Mouse (Mus musculus) c-Kit-positive CD71-positive TER-119-positive erythroid progenitor cells, embryonic 14.5 days (primary cell): ENCODE measurements around the gene Dnm3.

Source experiments
- DNase-seq: peaks from one replicate; pipeline ENCODE4 v3.0.0-alpha.2; 2013; ENCODE audit warnings: low spot score

Gene Dnm3

DNA sequence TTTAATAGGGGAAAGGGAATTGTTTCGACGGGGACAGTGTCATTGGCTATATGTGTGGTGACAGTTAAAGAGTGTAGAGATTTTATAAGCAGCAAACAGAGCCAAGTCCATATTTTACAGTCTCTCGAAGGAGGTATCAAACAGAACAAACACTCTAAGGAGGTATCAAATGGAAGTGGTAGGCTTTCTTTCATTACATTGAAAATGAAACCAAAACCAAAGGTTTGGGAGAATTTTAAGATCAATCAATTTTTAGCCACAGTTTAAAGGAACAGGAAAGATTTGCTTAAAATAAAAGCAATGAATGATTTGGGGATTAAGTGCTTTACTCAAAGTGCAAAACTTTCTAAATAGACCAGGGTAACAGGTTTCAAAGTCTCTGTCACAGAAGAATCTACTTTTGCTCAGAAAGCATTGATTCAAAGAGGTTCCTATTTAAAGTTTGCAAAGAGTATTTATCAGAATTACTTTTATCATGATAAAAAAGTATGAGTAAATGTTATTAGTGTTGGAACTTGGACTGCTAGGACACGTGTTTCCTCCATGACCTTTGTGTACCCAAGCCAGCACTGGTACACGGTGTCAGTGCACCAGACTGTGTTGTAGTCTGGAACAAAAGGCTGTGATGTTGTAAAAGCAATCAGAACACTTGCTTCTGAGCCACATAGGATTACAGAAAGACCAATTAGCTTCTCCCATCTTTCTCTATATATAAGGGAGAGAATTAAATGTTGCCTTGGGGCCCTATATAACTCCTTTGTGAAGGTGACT is 526.6 kb downstream of the Dnm3 start:
- no peak for DNase-seq

DNA sequence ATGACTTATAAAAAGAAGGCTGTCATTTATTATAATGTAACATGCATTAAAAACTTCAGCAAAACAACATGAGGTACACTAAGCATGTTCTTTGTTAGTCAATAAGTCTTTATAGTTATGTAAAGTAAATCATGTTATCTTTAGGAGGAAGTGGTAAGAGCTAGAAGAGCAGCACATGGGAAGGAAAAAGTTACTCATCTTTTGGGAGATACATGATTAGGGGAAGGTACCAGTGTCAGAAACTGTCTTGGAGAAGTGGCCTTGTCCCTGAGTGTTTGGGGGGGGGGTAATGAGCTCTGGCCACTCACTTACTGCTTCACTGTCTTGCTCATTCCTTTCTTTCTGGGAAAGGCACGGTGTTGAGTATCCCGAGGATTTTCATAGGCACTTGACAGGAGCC is 535.8 kb downstream of the Dnm3 start:
- DNase-seq, result no peak
